Mouse (Mus musculus): ENCODE results near the gene Scai. TPM values are rescaled to one million over a fixed set of nuclear protein-coding genes. Genes with fewer than 3 reads are reported as not detected.

Scai gene
- total and polyA plus RNA-seq, 2 experiments from 2014 or later, result 13.8 to 67.1 TPM

- no peak overlapping the region for H3K4me3 ChIP-seq (ENCODE audit: low read length)
- DNase-seq (ENCODE audit: low spot score) (no peak), ATAC-seq (no peak)
- H3K27ac ChIP-seq, result no peak overlapping the region
- no peaks in the 10 kb centered on the region for H3K4me1 ChIP-seq (ENCODE audit: insufficient read depth, low read length)
- H3K27me3 ChIP-seq (ENCODE audit: insufficient read depth, low read length), result no peaks in the 10 kb centered on the region
- no peak overlapping the region for H3K4me2 ChIP-seq (ENCODE audit: low read depth, low read length)
- TF ChIP-seq CTCF (IDR thresholded peaks at IDR 0.05; ENCODE audit: low read depth), result no peak
- H3K9me3 ChIP-seq (ENCODE audit: low read length), result no peaks in the 10 kb centered on the region
- H3K36me3 ChIP-seq (ENCODE audit: insufficient read depth, low read length), result no peaks in the 10 kb centered on the region
- H3K9ac ChIP-seq (replicated peaks; ENCODE audit: low read length), result no peak overlapping the region
Measured at GRCm38 (mm10) chr2:39070666-39071065, 119.9 kb downstream of the Scai start.

GRCm38 (mm10) chr2:39069096-39069495 lies 121.4 kb downstream of the Scai start:
- Histone ChIP-seq H3K4me3 (ENCODE audit: low read length) (no peak overlapping the region), H3K4me1 (ENCODE audit: insufficient read depth, low read length) (no peaks in the 10 kb centered on the region), H3K9ac (replicated peaks; ENCODE audit: low read length) (no peak overlapping the region), H3K36me3 (ENCODE audit: insufficient read depth, low read length) (no peaks in the 10 kb centered on the region), H3K4me2 (ENCODE audit: low read depth, low read length) (no peak overlapping the region), H3K27me3 (ENCODE audit: insufficient read depth, low read length) (no peaks in the 10 kb centered on the region), H3K27ac (no peak overlapping the region), H3K9me3 (ENCODE audit: low read length) (no peaks in the 10 kb centered on the region)
- 71% methylated on average over 1 of the region's 1 CpGs for WGBS
- no peak for TF ChIP-seq CTCF (IDR thresholded peaks at IDR 0.05; ENCODE audit: low read depth)
- no peak for DNase-seq (ENCODE audit: low spot score)
- no peak for ATAC-seq

GRCm38 (mm10) chr2:39065400-39065987 lies 125.0 kb downstream of the Scai start, which contains the start of gene Golga1:
TSS of gene Golga1 (minus strand) at chr2:39065541.
- peak within 1 kb of the TSS; percentile 94 for H3K4me3 ChIP-seq (ENCODE audit: low read length)
- DNase-seq (ENCODE audit: low spot score) (peak; percentile 97), ATAC-seq (peak; percentile 99)
- peak within 1 kb of the TSS; percentile 92 for H3K9ac ChIP-seq (replicated peaks; ENCODE audit: low read length)
- 1% methylated on average over 50 of the region's 50 CpGs for WGBS
- no peaks in the 10 kb centered on the region for H3K9me3 ChIP-seq (ENCODE audit: low read length)
- no peaks in the 10 kb centered on the region for H3K4me1 ChIP-seq (ENCODE audit: insufficient read depth, low read length)
- no peaks in the 10 kb centered on the region for H3K27me3 ChIP-seq (ENCODE audit: insufficient read depth, low read length)
- H3K4me2 ChIP-seq (ENCODE audit: low read depth, low read length), result peak within 1 kb of the TSS; percentile 86
- H3K27ac ChIP-seq, result peak within 1 kb of the TSS; percentile 89
- peaks cover 6% of the 10 kb centered on the region; the same call in 1 of the 2 replicates for H3K36me3 ChIP-seq (ENCODE audit: insufficient read depth, low read length)
- TF ChIP-seq CTCF (IDR thresholded peaks at IDR 0.05; ENCODE audit: low read depth), result no peak

GRCm38 (mm10) chr2:39064687-39065399 lies 125.7 kb downstream of the Scai start:
- Histone ChIP-seq H3K9me3 (ENCODE audit: low read length) (no peaks in the 10 kb centered on the region), H3K4me1 (ENCODE audit: insufficient read depth, low read length) (no peaks in the 10 kb centered on the region), H3K27me3 (ENCODE audit: insufficient read depth, low read length) (no peaks in the 10 kb centered on the region), H3K36me3 (ENCODE audit: insufficient read depth, low read length) (peaks cover 10% of the 10 kb centered on the region), H3K9ac (replicated peaks; ENCODE audit: low read length) (peak overlapping the region; percentile 92), H3K27ac (peak overlapping the region; percentile 89), H3K4me2 (ENCODE audit: low read depth, low read length) (peak overlapping the region; percentile 86), H3K4me3 (ENCODE audit: low read length) (peak overlapping the region; percentile 94)
- ATAC-seq (peak; percentile 88), DNase-seq (ENCODE audit: low spot score) (no peak)
- WGBS, result 5% methylated on average over 25 of the region's 25 CpGs
- TF ChIP-seq CTCF (IDR thresholded peaks at IDR 0.05; ENCODE audit: low read depth), result no peak

- H3K27ac ChIP-seq, result no peak overlapping the region
- DNase-seq (ENCODE audit: low spot score), result no peak
- peaks cover 42% of the 10 kb centered on the region for H3K36me3 ChIP-seq (ENCODE audit: insufficient read depth, low read length)
- H3K4me2 ChIP-seq (ENCODE audit: low read depth, low read length), result no peak overlapping the region
- no peak overlapping the region for H3K9ac ChIP-seq (replicated peaks; ENCODE audit: low read length)
- H3K9me3 ChIP-seq (ENCODE audit: low read length), result no peaks in the 10 kb centered on the region
- 96% methylated on average over 1 of the region's 1 CpGs for WGBS
- ATAC-seq, result no peak
- no peaks in the 10 kb centered on the region for H3K27me3 ChIP-seq (ENCODE audit: insufficient read depth, low read length)
- H3K4me1 ChIP-seq (ENCODE audit: insufficient read depth, low read length), result no peaks in the 10 kb centered on the region
- H3K4me3 ChIP-seq (ENCODE audit: low read length), result no peak overlapping the region
- TF ChIP-seq CTCF (IDR thresholded peaks at IDR 0.05; ENCODE audit: low read depth), result no peak
Measured at GRCm38 (mm10) chr2:39048515-39048914, 142.0 kb downstream of the Scai start.

- Histone ChIP-seq H3K4me3 (ENCODE audit: low read length) (no peak overlapping the region), H3K4me2 (ENCODE audit: low read depth, low read length) (no peak overlapping the region), H3K4me1 (ENCODE audit: insufficient read depth, low read length) (no peaks in the 10 kb centered on the region), H3K27ac (no peak overlapping the region), H3K9me3 (ENCODE audit: low read length) (no peaks in the 10 kb centered on the region), H3K9ac (replicated peaks; ENCODE audit: low read length) (no peak overlapping the region), H3K27me3 (ENCODE audit: insufficient read depth, low read length) (no peaks in the 10 kb centered on the region), H3K36me3 (ENCODE audit: insufficient read depth, low read length) (peaks cover 47% of the 10 kb centered on the region)
- 94% methylated on average over 1 of the region's 1 CpGs for WGBS
- ATAC-seq (no peak), DNase-seq (ENCODE audit: low spot score) (no peak)
- no peak for TF ChIP-seq CTCF (IDR thresholded peaks at IDR 0.05; ENCODE audit: low read depth)
Measured at GRCm38 (mm10) chr2:39040215-39040614, 150.3 kb downstream of the Scai start.

GRCm38 (mm10) chr2:39031611-39032010 lies 158.9 kb downstream of the Scai start:
- 86% methylated on average over 1 of the region's 1 CpGs for WGBS
- DNase-seq (ENCODE audit: low spot score) (no peak), ATAC-seq (no peak)
- Histone ChIP-seq H3K9me3 (ENCODE audit: low read length) (no peaks in the 10 kb centered on the region), H3K27ac (no peak overlapping the region), H3K27me3 (ENCODE audit: insufficient read depth, low read length) (no peaks in the 10 kb centered on the region), H3K4me2 (ENCODE audit: low read depth, low read length) (no peak overlapping the region), H3K4me3 (ENCODE audit: low read length) (no peak overlapping the region), H3K36me3 (ENCODE audit: insufficient read depth, low read length) (peaks cover 42% of the 10 kb centered on the region), H3K4me1 (ENCODE audit: insufficient read depth, low read length) (no peaks in the 10 kb centered on the region), H3K9ac (replicated peaks; ENCODE audit: low read length) (no peak overlapping the region)
- no peak for TF ChIP-seq CTCF (IDR thresholded peaks at IDR 0.05; ENCODE audit: low read depth)

Measured in hindbrain, postnatal 0 days (tissue).